Mouse (Mus musculus) liver, embryonic 12.5 days (tissue): Measurements from ENCODE around the gene Wdhd1. TPM values are rescaled to one million over a fixed set of nuclear protein-coding genes. Genes with fewer than 3 reads are reported as not detected.
"Not testable (repeated sequence)": the region's sequence is repeated elsewhere in the genome, so short reads cannot be mapped to it uniquely, and the experiment has no call there.

ENCODE experiments used
- ATAC-seq: fragments of 200-750 bp; cut with Nextera tagmentation; 2 replicates; pipeline ENCODE4 v1.8.0; 2017; ENCODE audit warnings: moderate number of reproducible peaks, mild to moderate bottlenecking, moderate library complexity
- H3K27ac ChIP-seq: fragments of 300-500 bp; sonication (generic); 2 replicates; pipeline ENCODE4 v1.5.1; 2016; ENCODE audit warnings: mild to moderate bottlenecking
- H3K27me3 ChIP-seq: fragments of 300-500 bp; sonication (generic); replicated peaks from 2 replicates; pipeline ENCODE4 v1.6.1; 2016; ENCODE audit warnings: mild to moderate bottlenecking, moderate library complexity
- H3K36me3 ChIP-seq: fragments of 300-500 bp; sonication (generic); 2 replicates; pipeline ENCODE4 v1.6.1; 2016; ENCODE audit warnings: mild to moderate bottlenecking, moderate library complexity
- H3K4me1 ChIP-seq: fragments of 300-500 bp; sonication (generic); 2 replicates; pipeline ENCODE4 v1.6.1; 2016
- H3K4me2 ChIP-seq: fragments of 300-500 bp; sonication (generic); 2 replicates; pipeline ENCODE4 v1.6.1; 2016; ENCODE audit warnings: mild to moderate bottlenecking, moderate library complexity
- H3K4me3 ChIP-seq: fragments of 300-500 bp; sonication (generic); 2 replicates; pipeline ENCODE4 v1.5.1; 2016; ENCODE audit warnings: mild to moderate bottlenecking, moderate library complexity
- H3K9ac ChIP-seq: fragments of 300-500 bp; sonication (generic); 2 replicates; pipeline ENCODE4 v1.6.1; 2016; ENCODE audit warnings: mild to moderate bottlenecking, moderate library complexity
- H3K9me3 ChIP-seq: fragments of 300-500 bp; sonication (generic); replicated peaks from 2 replicates; pipeline ENCODE4 v1.6.1; 2016; ENCODE audit warnings: mild to moderate bottlenecking, moderate library complexity
- WGBS: fragments of 180-500 bp; shearing (Covaris S2); methylation state at CpG from one replicate; pipeline ENCODE4 v1.1.7; 2016; ENCODE audit not compliant: insufficient replicate concordance; 5-methylcytosine and 5-hydroxymethylcytosine counted together
- polyA plus RNA-seq: library from polyadenylated mRNA; unstranded; fragments of >200 nt; fragmentation: Nextera tagmentation; extraction: Ambion mirVana; gene quantifications from 2 replicates; pipeline ENCODE4 v1.2.1, GENCODE M21; 2016

Wdhd1 gene
- 58.1 and 58.9 TPM in 2 replicates for polyA plus RNA-seq

GRCm38 (mm10) chr14:47276637-47277393 is at the start of gene Wdhd1, which contains the start of gene Socs4:
Wdhd1 (minus strand) TSS chr14:47276857.
Socs4 (plus strand) TSS chr14:47276931.
- H3K4me1 ChIP-seq, result peaks cover 30% of the 10 kb centered on the region
- WGBS, result 2% methylated on average over 77 of the region's 77 CpGs
- peak within 1 kb of the TSS; percentile 65 for H3K4me2 ChIP-seq
- peak within 1 kb of the TSS; percentile 99 for H3K27ac ChIP-seq
- H3K4me3 ChIP-seq, result peak within 1 kb of the TSS; percentile 88
- H3K27me3 ChIP-seq, result no peaks in the 10 kb centered on the region
- peak within 1 kb of the TSS; percentile 93 for H3K9ac ChIP-seq
- peak; percentile 93 for ATAC-seq
- no peaks in the 10 kb centered on the region for H3K9me3 ChIP-seq
- peaks cover 46% of the 10 kb centered on the region for H3K36me3 ChIP-seq

- H3K9me3 ChIP-seq, result no peaks in the 10 kb centered on the region
- H3K4me1 ChIP-seq, result peaks cover 18% of the 10 kb centered on the region
- H3K4me3 ChIP-seq, result no peak overlapping the region
- 0 out of 2 replicates have a peak overlapping the region, but pooled peaks have one; percentile 39 for H3K27ac ChIP-seq
- 78% methylated on average over 9 of the region's 9 CpGs for WGBS
- no peaks in the 10 kb centered on the region for H3K27me3 ChIP-seq
- peaks cover 22% of the 10 kb centered on the region for H3K36me3 ChIP-seq
- H3K4me2 ChIP-seq, result no peak overlapping the region
- ATAC-seq, result no peak
- H3K9ac ChIP-seq, result no peak overlapping the region
These were observed 49.5 kb upstream of the Wdhd1 start for GRCm38 (mm10) chr14:47325965-47326761.

- not testable (repeated sequence) for H3K9me3 ChIP-seq, H3K4me3 ChIP-seq, H3K27me3 ChIP-seq, H3K9ac ChIP-seq
- peak; percentile 99 for ATAC-seq
- Histone ChIP-seq H3K4me1 (peaks cover 30% of the 10 kb centered on the region), H3K27ac (peak overlapping the region; percentile 85), H3K4me2 (peak overlapping the region; percentile 58), H3K36me3 (peaks cover 57% of the 10 kb centered on the region)
- 32% methylated on average over 7 of the region's 8 CpGs for WGBS
These were observed 44.9 kb upstream of the Wdhd1 start for GRCm38 (mm10) chr14:47321581-47321980.

- no peak overlapping the region for H3K9ac ChIP-seq
- peak overlapping the region; percentile 71; the same call in 1 of the 2 replicates for H3K27ac ChIP-seq
- no peaks in the 10 kb centered on the region for H3K9me3 ChIP-seq
- no peak overlapping the region for H3K4me3 ChIP-seq
- ATAC-seq, result no peak
- no peak overlapping the region for H3K4me2 ChIP-seq
- H3K36me3 ChIP-seq, result peaks cover 71% of the 10 kb centered on the region
- no peaks in the 10 kb centered on the region for H3K27me3 ChIP-seq
- H3K4me1 ChIP-seq, result peaks cover 30% of the 10 kb centered on the region
- 79% methylated on average over 5 of the region's 5 CpGs for WGBS
These were observed 42.7 kb upstream of the Wdhd1 start for GRCm38 (mm10) chr14:47319362-47319761.

- WGBS, result 89% methylated on average over 18 of the region's 18 CpGs
- H3K4me1 ChIP-seq, result peaks cover 13% of the 10 kb centered on the region
- H3K4me3 ChIP-seq, result no peak overlapping the region
- H3K36me3 ChIP-seq, result peaks cover 90% of the 10 kb centered on the region
- H3K27ac ChIP-seq, result no peak overlapping the region
- peak; percentile 24; the same call in 1 of the 2 replicates for ATAC-seq
- H3K4me2 ChIP-seq, result no peak overlapping the region
- H3K9me3 ChIP-seq, result no peaks in the 10 kb centered on the region
- H3K9ac ChIP-seq, result no peak overlapping the region
- no peaks in the 10 kb centered on the region for H3K27me3 ChIP-seq
These were observed 33.9 kb upstream of the Wdhd1 start for GRCm38 (mm10) chr14:47310342-47311181.

GRCm38 (mm10) chr14:47309061-47309460 is 32.4 kb upstream of the Wdhd1 start:
- peaks cover 86% of the 10 kb centered on the region for H3K36me3 ChIP-seq
- H3K27ac ChIP-seq, result no peak overlapping the region
- no peak for ATAC-seq
- 91% methylated on average over 1 of the region's 1 CpGs for WGBS
- no peaks in the 10 kb centered on the region for H3K27me3 ChIP-seq
- H3K4me3 ChIP-seq, result no peak overlapping the region
- H3K9me3 ChIP-seq, result no peaks in the 10 kb centered on the region
- no peak overlapping the region for H3K4me2 ChIP-seq
- H3K4me1 ChIP-seq, result peaks cover 28% of the 10 kb centered on the region
- H3K9ac ChIP-seq, result no peak overlapping the region

GRCm38 (mm10) chr14:47307669-47308068 is 31.0 kb upstream of the Wdhd1 start:
- Histone ChIP-seq H3K27ac (no peak overlapping the region), H3K9ac (no peak overlapping the region), H3K27me3 (no peaks in the 10 kb centered on the region), H3K9me3 (no peaks in the 10 kb centered on the region), H3K4me3 (no peak overlapping the region), H3K36me3 (peaks cover 82% of the 10 kb centered on the region), H3K4me2 (no peak overlapping the region), H3K4me1 (peaks cover 41% of the 10 kb centered on the region)
- ATAC-seq, result no peak
- 80% methylated on average over 3 of the region's 3 CpGs for WGBS

GRCm38 (mm10) chr14:47305933-47306332 is 29.3 kb upstream of the Wdhd1 start:
- 77% methylated on average over 4 of the region's 4 CpGs for WGBS
- H3K4me3 ChIP-seq, result no peak overlapping the region
- H3K4me1 ChIP-seq, result peaks cover 51% of the 10 kb centered on the region
- no peaks in the 10 kb centered on the region for H3K27me3 ChIP-seq
- H3K36me3 ChIP-seq, result peaks cover 79% of the 10 kb centered on the region
- H3K9me3 ChIP-seq, result no peaks in the 10 kb centered on the region
- H3K4me2 ChIP-seq, result no peak overlapping the region
- no peak overlapping the region for H3K27ac ChIP-seq
- no peak overlapping the region for H3K9ac ChIP-seq
- no peak for ATAC-seq

GRCm38 (mm10) chr14:47304814-47305405 is 28.3 kb upstream of the Wdhd1 start:
- ATAC-seq, result no peak
- Histone ChIP-seq H3K4me1 (peaks cover 60% of the 10 kb centered on the region), H3K27me3 (no peaks in the 10 kb centered on the region), H3K4me2 (no peak overlapping the region), H3K36me3 (peaks cover 74% of the 10 kb centered on the region), H3K4me3 (no peak overlapping the region), H3K27ac (no peak overlapping the region), H3K9ac (no peak overlapping the region), H3K9me3 (no peaks in the 10 kb centered on the region)
- 75% methylated on average over 6 of the region's 6 CpGs for WGBS

GRCm38 (mm10) chr14:47302885-47303680 is 26.4 kb upstream of the Wdhd1 start:
- Histone ChIP-seq H3K9ac (0 out of 2 replicates have a peak overlapping the region, but pooled peaks have one; percentile 27), H3K4me3 (no peak overlapping the region), H3K27me3 (no peaks in the 10 kb centered on the region), H3K27ac (no peak overlapping the region), H3K36me3 (peaks cover 59% of the 10 kb centered on the region), H3K4me1 (peaks cover 69% of the 10 kb centered on the region), H3K4me2 (no peak overlapping the region), H3K9me3 (no peaks in the 10 kb centered on the region)
- 79% methylated on average over 14 of the region's 14 CpGs for WGBS
- ATAC-seq, result no peak
